Mouse (Mus musculus) spleen, adult 2 months (tissue): ENCODE results near the gene Tnfsf18.

Experiments used
- CTCF ChIP-seq: fragments of 200-500 bp; IDR thresholded peaks from 2 replicates; pipeline ENCODE4 v1.5.1; 2011; ENCODE audit warnings: mild to moderate bottlenecking, inconsistent platforms; ENCODE audit not compliant: insufficient read depth, insufficient read length, insufficient replicate concordance; ENCODE audit errors: extremely low read depth
- POLR2A ChIP-seq: fragments of 200-500 bp; IDR thresholded peaks from 2 replicates; pipeline ENCODE4 v1.6.1; 2011; ENCODE audit warnings: low read depth, low read length, inconsistent platforms

DNA sequence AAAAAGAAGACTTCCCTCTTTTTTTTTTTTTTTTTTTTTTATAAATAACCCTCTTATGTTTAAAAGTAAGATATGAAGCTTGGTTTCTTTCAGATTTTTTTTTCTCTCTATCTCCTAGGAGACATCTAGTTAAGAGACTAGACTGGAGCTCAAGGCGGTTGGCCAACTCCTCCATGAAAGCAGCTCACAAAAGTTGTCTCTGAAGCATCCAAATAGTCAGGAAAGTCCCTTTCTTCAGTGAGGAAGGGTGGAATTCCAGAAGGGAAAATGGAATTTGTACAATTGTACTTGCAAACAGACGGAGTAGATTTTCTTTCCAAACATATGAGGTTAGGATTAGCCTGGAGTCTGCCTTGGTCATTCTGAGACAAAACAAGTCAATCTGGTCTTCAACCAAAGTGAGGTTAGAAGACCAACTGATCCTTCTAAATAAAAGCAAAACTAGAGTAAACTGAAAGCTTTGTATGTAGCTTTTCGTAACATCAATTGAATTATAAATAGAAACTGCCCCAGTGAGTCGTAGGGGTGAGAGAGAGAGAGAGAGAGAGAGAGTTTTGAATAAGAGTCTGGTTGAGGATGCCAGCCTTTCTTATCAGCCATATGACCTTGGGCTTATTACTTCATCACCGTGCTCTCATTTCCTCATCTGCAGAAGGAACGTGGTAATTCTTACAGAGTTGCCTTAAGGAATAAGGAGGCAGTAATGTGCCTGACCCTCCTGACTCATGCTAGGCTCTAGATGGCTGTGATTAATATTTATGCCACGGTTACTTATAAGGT lies 2.6 kb downstream of the Tnfsf18 start:
- TF ChIP-seq CTCF (no peak), POLR2A (no peak)
